Mouse (Mus musculus): Measurements from ENCODE around the gene Polr2f.

- TF ChIP-seq EP300 (IDR thresholded peaks at IDR 0.05): no peak
- peak; percentile 86 for TF ChIP-seq CTCF (IDR thresholded peaks at IDR 0.05)
Observed at GRCm38 (mm10) chr15:79126217-79126932, 14.4 kb upstream of the Polr2f start.

All from lung, postnatal 0 days (tissue).